ENCODE assay signal across 9 mouse cellular contexts in genomic region chr2:32628044-32628550, GRCm38 (mm10). TPM values are rescaled to one million over a fixed set of nuclear protein-coding genes. Genes with fewer than 3 reads are reported as not detected.
DNase-seq lines count a peak whose midpoint lies in the region.
"Had no signal": no experiment of that assay in that cellular context is flagged by ENCODE, and none has a peak within 500 bp of the region (broad histone marks: within the 10 kb centered on the region; RNA-seq: fewer than 3 reads in every experiment).

No protein-coding gene starts in this region.

- 41% methylated on average over 4 of the region's 4 CpGs for WGBS in heart, embryonic 10.5 days
- whole genome bisulfite sequencing in limb, embryonic 10.5 days: 49% methylated on average over 4 of the region's 4 CpGs

- H3K9me3 ChIP-seq in heart, embryonic 10.5 days: no peaks in the 10 kb centered on the region
- no peaks in the 10 kb centered on the region for H3K9me3 ChIP-seq in limb, embryonic 10.5 days (replicated peaks)

- H3K27me3 ChIP-seq in heart, embryonic 10.5 days (ENCODE audit: insufficient read depth, poor library complexity, severe bottlenecking): no peaks in the 10 kb centered on the region
- no peaks in the 10 kb centered on the region for H3K27me3 ChIP-seq in limb, embryonic 10.5 days (ENCODE audit: low read depth, poor library complexity, severe bottlenecking)

- peak overlapping the region; percentile 53 for H3K4me3 ChIP-seq in heart, embryonic 10.5 days
- peak overlapping the region; percentile 17; the same call in 1 of the 2 replicates for H3K4me3 ChIP-seq in limb, embryonic 10.5 days

- H3K36me3 ChIP-seq in heart, embryonic 10.5 days: peaks cover 32% of the 10 kb centered on the region
- no peaks in the 10 kb centered on the region for H3K36me3 ChIP-seq in limb, embryonic 10.5 days

- DNase-seq in heart, embryonic 10.5 days (ENCODE audit: low spot score): no peak
- DNase-seq in heart, postnatal 4 days: no peak
- DNase-seq in 3T3-L1 (ENCODE audit: low read depth, low spot score): peak; percentile 79
- DNase-seq in R1 (ENCODE audit: low read depth, low spot score): peak; percentile 82
- DNase-seq in limb, embryonic 10.5 days (ENCODE audit: low spot score): no peak
- DNase-seq in layer of hippocampus, adult 18-20 months (ENCODE audit: low spot score in 2 of 2): no peak
- no peak for DNase-seq in right cerebral cortex, postnatal 14 days
- no peak for DNase-seq in spleen, adult 18-20 months
- DNase-seq: retina, postnatal 1 day had no signal

- H3K4me1 ChIP-seq in heart, embryonic 10.5 days: peaks cover 78% of the 10 kb centered on the region
- H3K4me1 ChIP-seq in limb, embryonic 10.5 days: peaks cover 74% of the 10 kb centered on the region

- H3K27ac ChIP-seq in heart, embryonic 10.5 days: peak overlapping the region; percentile 91
- peak overlapping the region; percentile 90 for H3K27ac ChIP-seq in limb, embryonic 10.5 days

RNA-seq across cellular contexts. Expression of gene Ak1, which starts 6.5 kb away (rescaled TPM):
- 179 and 305 TPM in 2 replicates for polyA plus RNA-seq in heart, embryonic 10.5 days (2016; fragmentation: Nextera tagmentation; extraction: Ambion mirVana)
- total RNA-seq in heart, postnatal 4 days (2021): 100 to 1,000 TPM; 405 to 424 TPM
- 21.6 and 35.7 TPM in 2 replicates for polyA plus RNA-seq in limb, embryonic 10.5 days (2016; fragmentation: Nextera tagmentation; extraction: Ambion mirVana)
- 100 to 1,000 TPM; 128 to 131 TPM for total RNA-seq in layer of hippocampus, adult 18-20 months (2021)

RNA-seq across cellular contexts. Expression of gene Eng, which starts 18.3 kb away (rescaled TPM):
- 87.1 and 149 TPM in 2 replicates for polyA plus RNA-seq in heart, embryonic 10.5 days (2016; fragmentation: Nextera tagmentation; extraction: Ambion mirVana)
- total RNA-seq in heart, postnatal 4 days (2021): 100 to 1,000 TPM; 149 to 162 TPM
- 27.9 and 28.5 TPM in 2 replicates for polyA plus RNA-seq in limb, embryonic 10.5 days (2016; fragmentation: Nextera tagmentation; extraction: Ambion mirVana)
- 10 to 100 TPM; 14.9 to 16.7 TPM for total RNA-seq in layer of hippocampus, adult 18-20 months (2021)

RNA-seq across cellular contexts. Expression of gene St6galnac6, which starts 28.6 kb away (rescaled TPM):
- polyA plus RNA-seq in heart, embryonic 10.5 days (2016; fragmentation: Nextera tagmentation; extraction: Ambion mirVana): 25.1 and 28.4 TPM in 2 replicates
- total RNA-seq in heart, postnatal 4 days (2021): 10 to 100 TPM; 77.5 to 82.7 TPM
- 11.8 and 16.7 TPM in 2 replicates for polyA plus RNA-seq in limb, embryonic 10.5 days (2016; fragmentation: Nextera tagmentation; extraction: Ambion mirVana)
- total RNA-seq in layer of hippocampus, adult 18-20 months (2021): 100 to 1,000 TPM; 134 to 142 TPM

RNA-seq across cellular contexts. Expression of gene St6galnac4, which starts 41.2 kb away (rescaled TPM):
- 39.8 and 49.0 TPM in 2 replicates for polyA plus RNA-seq in heart, embryonic 10.5 days (2016; fragmentation: Nextera tagmentation; extraction: Ambion mirVana)
- 10 to 100 TPM; 31.6 to 38.6 TPM for total RNA-seq in heart, postnatal 4 days (2021)
- polyA plus RNA-seq in limb, embryonic 10.5 days (2016; fragmentation: Nextera tagmentation; extraction: Ambion mirVana): 26.0 and 26.1 TPM in 2 replicates
- total RNA-seq in layer of hippocampus, adult 18-20 months (2021): 10 to 100 TPM; 40.4 to 44.8 TPM

RNA-seq across cellular contexts. Expression of gene 9430097D07Rik, which starts 52.6 kb away (rescaled TPM):
- polyA plus RNA-seq in heart, embryonic 10.5 days (2016; fragmentation: Nextera tagmentation; extraction: Ambion mirVana): 0.09 and 0.15 TPM in 2 replicates
- not detected for total RNA-seq in heart, postnatal 4 days (2021)
- polyA plus RNA-seq in limb, embryonic 10.5 days (2016; fragmentation: Nextera tagmentation; extraction: Ambion mirVana): 0.24 TPM in 1 of 2 replicates, not detected in the other
- total RNA-seq in layer of hippocampus, adult 18-20 months (2021): under 1 TPM; 0.20 to 0.43 TPM

Comparison
In these comparisons a context has a peak if more than half of its experiments do, and no peak if none do; other contexts are left out.
1. DNase-seq: peak in 3T3-L1 (single experiment) and R1 (single experiment); none in heart, embryonic 10.5 days (single experiment), heart, postnatal 4 days (single experiment), limb, embryonic 10.5 days (single experiment), layer of hippocampus, adult 18-20 months (0 of 2), right cerebral cortex, postnatal 14 days (single experiment) and spleen, adult 18-20 months (0 of 2).
2. RNA of gene Eng, which starts 18.3 kb away (total RNA-seq): 149 to 162 TPM in heart, postnatal 4 days; 14.9 to 16.7 TPM in layer of hippocampus, adult 18-20 months; every median in the first group is over 4 times any median in the second.